Mouse (Mus musculus): ENCODE measurements around the gene Zim1.

Gene Zim1

DNA sequence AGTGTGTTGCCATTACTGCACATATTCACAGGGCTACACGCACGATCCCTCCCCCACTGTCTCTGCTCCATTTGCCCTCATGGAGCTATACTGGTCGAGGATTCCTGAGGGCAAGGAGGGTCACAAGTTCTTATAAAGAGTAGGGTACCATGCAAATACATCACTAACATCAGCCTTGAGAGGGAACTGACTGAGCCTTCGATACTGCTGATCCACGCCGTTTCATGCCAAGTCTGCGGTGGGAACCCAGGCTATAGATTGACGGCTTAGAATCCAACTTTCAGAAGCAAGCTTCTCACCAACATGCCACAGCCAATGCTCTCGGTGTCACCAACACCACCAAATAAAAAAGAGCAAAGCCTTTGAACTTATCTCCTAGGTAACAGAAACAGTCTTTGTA is 45.7 kb downstream of the Zim1 start:
- DNase-seq, result no peak

GRCm38 (mm10) chr7:6645821-6646220 is 50.4 kb downstream of the Zim1 start:
- no peak for DNase-seq

GRCm38 (mm10) chr7:6638076-6638475 is 58.2 kb downstream of the Zim1 start:
- no peak for DNase-seq

DNA sequence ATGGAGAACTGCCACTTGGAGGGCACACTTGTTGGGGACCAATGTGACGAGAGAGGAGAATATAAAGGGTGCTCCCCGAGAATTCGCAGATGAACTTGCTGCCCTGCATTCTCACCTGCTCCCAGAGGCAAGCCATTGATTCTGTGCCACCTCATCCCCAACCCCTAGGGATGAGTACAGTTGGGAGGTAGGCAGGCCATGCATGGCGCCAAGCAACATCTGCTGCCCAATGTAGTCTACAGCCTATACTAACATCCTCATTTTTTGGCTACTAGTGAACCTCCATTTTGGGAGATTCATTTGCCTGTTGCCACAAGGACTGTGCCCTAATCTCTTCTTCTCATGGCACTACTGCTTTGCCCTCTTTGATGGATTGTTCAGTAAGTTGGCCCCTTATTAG is 59.5 kb downstream of the Zim1 start:
- no peak for DNase-seq

- no peak for DNase-seq
These were observed 60.4 kb downstream of the Zim1 start for GRCm38 (mm10) chr7:6635831-6636230.

All from right cerebral cortex, postnatal 14 days (tissue).